Mouse (Mus musculus): Measurements from ENCODE around the gene Smoc2. TPM values are rescaled to one million over a fixed set of nuclear protein-coding genes. Genes with fewer than 3 reads are reported as not detected.

The Smoc2 gene
- total RNA-seq, 2 experiments from 2014 or later = 10.1 to 12.3 TPM

DNA sequence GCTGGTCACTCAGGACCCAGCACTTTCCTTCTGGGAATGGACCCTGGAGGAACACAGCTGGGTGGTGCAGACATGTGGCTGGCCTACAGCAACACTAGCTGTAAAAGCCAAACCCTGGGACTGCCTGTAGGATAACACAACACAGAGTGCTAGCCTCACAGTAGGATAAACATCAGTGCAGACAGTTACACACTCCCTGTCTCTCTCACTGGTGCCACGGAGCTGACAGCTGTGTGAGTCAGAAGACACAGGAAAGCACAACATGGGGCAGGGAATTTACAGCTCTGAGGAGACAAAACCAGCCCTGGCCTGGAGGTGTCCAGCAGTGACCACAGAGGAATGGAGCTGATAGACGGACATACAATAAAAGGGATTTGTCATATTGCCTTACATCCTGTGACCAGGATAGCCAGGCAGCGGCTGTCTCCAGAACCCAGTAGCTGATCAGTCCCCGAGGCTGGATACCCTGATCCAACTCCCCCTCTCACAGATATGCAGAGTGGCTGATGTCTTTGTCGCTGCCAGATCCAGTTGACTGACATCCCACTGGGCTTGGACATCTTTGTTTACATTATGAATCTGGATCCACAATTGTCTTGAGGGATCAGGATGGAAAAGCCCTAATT is 60.7 kb downstream of the Smoc2 start:
- intact Hi-C loops (cut with DNase I) = no loop called here
- DNase-seq (ENCODE audit: low spot score in 2 of 2) = no peak

- DNase-seq (ENCODE audit: low spot score in 2 of 2) = no peak
- intact Hi-C loops (cut with DNase I) = no loop called here
These were observed 61.4 kb downstream of the Smoc2 start for GRCm38 (mm10) chr17:14340736-14341135.

DNA sequence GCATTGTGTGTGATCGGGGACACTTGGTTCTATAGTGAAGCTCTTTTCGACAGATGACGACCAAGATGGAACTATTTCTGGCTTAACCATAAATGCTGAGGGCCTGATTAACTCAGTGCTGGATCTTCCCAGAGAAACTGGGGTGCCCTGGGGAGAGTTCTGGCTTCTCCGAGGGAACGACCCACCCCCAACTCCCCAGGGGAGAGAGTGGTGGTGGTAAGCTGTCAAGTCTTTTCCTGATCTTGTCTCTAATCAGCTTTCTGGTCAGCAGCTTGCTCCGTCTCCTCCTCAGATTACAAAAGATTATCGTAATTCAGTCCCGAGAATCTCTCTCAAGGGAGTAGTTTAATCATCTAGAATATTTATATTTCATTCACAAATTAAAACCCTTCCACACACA is 63.2 kb downstream of the Smoc2 start:
- no peak for DNase-seq (ENCODE audit: low spot score in 2 of 2)
- intact Hi-C loops (cut with DNase I) = no loop called here

DNA sequence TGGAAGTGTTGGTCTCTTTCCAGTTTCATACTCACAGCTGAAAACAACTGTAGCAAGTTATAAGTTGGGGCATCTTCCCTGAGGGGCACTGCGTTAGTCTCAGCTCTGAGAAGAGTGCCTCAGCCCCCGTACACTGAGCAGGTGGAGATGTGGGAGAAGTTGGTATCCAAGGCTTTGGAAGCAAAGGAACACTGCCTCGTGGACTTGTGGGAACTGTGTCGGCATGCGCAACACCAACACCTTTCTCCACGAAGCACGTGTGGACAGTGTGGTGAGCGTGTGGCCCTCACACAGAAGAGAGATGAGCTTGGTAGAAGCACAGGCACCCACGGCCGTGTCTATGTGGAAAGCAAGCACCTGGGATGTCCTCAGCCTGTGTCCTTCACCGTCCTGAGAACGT is 64.1 kb downstream of the Smoc2 start:
- intact Hi-C loops (cut with DNase I) = no loop called here
- peak in 1 of 2 experiments; percentile 4 for DNase-seq (ENCODE audit: low spot score in 2 of 2)

DNA sequence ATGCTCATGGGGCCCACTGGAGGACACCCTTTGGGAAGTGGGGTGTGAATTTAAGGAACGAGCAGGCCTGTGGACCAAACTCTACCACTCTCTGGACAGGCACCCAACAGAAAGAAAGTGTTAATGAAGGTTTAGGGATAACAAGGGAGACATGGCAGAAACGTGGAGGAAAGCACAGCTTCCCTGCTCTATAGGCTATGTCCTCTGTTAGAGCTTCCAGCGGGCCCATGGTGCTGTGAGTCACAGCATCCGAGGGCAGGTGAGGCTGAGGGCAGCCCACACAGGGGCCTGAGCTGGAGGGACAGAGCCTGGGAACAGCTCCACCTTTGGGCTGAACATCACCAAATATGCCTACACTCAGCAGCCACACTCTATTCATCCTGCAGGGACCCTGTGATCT is 66.2 kb downstream of the Smoc2 start:
- DNase-seq (ENCODE audit: low spot score in 2 of 2) = no peak
- intact Hi-C loops (cut with DNase I) = no loop called here

GRCm38 (mm10) chr17:14346891-14347290 is 67.6 kb downstream of the Smoc2 start:
- intact Hi-C loops (cut with DNase I) = no loop called here
- no peak for DNase-seq (ENCODE audit: low spot score in 2 of 2)

GRCm38 (mm10) chr17:14349086-14349814 is 69.9 kb downstream of the Smoc2 start:
- no peak for DNase-seq (ENCODE audit: low spot score in 2 of 2)
- intact Hi-C loops (cut with DNase I) = no loop called here

GRCm38 (mm10) chr17:14353219-14354079 is 74.1 kb downstream of the Smoc2 start:
- intact Hi-C loops (cut with DNase I) = no loop called here
- DNase-seq (ENCODE audit: low spot score in 2 of 2) = no peak

GRCm38 (mm10) chr17:14361511-14361910 is 82.2 kb downstream of the Smoc2 start:
- intact Hi-C loops (cut with DNase I) = no loop called here
- no peak for DNase-seq (ENCODE audit: low spot score in 2 of 2)

DNA sequence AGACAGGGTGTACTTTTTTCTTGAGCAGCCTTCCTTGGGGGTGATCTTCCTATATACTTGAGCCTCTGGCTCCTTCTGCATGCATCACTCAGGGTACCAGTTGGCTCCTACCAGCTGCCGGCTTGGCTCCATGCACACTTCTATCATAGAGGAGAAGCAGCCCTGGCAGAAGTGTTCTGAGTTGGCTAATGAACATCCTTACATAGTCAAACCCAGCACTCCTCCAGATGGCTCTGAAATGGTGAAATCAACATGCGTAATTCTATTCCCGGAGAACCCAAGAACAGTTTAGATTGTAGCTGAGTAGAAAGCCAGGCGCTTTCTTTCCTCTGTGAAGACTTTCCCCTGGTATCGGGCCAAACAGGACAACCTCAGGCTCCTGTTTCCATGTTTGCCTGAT is 91.2 kb downstream of the Smoc2 start:
- intact Hi-C loops (cut with DNase I) = loop anchor here (5.0 kb wide), 1 partner anchor 203 kb away; no protein-coding TSS in a partner anchor

DNA sequence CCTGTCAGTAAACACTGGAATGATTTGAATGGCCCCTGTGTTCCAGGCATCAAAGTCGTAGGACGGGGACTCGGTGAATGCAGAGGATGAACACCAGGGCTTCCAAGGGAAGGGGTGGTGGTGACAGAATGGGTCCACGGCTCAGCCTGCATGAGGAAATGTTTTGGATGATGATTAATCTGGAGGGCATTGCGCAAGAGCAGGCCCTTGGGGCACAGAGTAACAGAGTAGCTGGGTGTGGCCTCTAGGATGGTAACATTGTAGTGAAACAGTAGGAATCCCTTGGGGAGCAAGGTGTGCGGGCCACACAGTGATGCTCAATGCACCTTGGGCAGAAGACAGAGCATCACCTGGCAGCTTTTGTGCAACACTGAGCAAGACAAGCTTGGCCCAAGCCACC is 92.3 kb downstream of the Smoc2 start:
- intact Hi-C loops (cut with DNase I) = loop anchor here (5.0 kb wide), 1 partner anchor 204 kb away; no protein-coding TSS in a partner anchor
- DNase-seq (ENCODE audit: low spot score in 2 of 2) = no peak

More for the DNA sequence above, 91.2 kb downstream of the Smoc2 start:
- peak; percentile 40 to 92 for DNase-seq (ENCODE audit: low spot score in 2 of 2)

DNA sequence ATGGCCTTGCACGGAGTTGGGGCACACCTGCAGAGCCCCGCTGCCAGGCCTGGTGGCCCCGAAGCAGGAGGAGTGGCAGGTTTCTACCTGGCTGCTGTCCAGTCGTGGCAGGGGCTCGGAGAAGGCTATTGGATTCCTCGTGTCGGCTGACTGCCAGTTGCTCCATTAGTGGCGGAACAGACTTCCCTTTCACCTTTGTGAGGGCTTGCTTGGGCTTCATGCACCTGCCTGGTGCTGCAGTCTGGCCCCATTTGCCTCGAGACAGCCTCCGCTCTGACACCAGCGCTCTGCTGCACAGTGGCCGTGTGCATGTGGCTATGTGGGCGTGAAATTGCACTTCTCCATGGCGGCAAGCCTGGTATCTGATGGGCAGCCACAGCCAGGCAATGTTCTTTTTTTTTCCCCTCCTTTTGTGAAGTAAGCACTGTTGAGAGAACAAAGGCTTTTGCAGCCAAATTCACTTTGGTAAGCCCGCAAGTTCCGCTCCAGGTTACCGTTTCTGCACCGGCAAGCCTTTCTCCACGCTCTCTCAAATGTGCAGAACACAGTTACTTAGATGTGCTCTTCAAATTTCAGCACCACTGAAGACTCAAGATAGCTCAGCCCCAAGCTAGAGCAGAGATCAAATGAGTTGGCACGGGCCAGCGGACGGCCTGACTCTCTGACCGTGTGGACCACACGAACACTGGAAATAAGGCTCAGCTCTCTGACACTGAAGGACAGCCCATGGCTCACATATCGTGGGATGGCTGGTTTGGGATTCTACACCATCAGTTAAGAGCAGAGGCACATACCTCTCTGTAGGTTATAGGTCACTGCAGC is 93.2 kb downstream of the Smoc2 start:
- DNase-seq (ENCODE audit: low spot score in 2 of 2) = peak; percentile 16 to 55
- intact Hi-C loops (cut with DNase I) = loop anchor here (5.0 kb wide), 1 partner anchor 205 kb away; no protein-coding TSS in a partner anchor

DNA sequence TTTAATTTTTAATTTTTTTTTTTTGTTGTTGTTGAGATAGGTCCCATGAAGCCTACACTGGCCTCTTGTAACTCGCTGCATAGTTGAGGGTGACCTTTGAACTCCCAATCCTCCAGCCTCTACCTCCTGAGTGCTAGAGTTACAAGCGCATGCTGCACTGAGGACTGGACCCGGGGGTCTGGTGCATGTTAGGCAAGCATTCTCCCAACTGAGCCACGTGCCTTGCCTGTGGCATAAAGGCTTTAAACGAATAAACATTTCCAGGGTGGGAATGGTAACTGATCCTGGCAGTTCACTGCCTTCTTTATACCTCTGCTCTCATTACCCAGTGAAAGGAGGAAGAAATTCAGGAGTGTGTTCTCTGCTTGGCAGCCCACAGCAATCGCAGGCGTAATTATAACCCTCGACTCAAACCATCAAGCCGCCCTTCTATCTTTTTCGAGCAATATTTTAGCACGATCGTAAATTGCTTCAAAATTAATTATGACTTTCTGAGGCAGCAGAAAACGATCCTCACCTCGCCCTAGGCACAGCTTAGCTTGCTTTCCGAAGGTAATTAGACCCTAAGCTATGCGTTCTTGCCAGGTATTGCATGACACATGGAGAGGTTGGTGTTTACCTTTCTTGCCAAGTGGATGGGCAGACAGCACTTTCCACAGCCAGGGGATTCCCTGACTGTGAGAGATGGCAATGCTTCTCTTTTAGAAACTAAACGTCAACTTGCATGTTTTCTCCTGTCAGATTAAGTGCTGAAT is 99.6 kb downstream of the Smoc2 start:
- no peak for DNase-seq (ENCODE audit: low spot score in 2 of 2)
- intact Hi-C loops (cut with DNase I) = no loop called here

DNA sequence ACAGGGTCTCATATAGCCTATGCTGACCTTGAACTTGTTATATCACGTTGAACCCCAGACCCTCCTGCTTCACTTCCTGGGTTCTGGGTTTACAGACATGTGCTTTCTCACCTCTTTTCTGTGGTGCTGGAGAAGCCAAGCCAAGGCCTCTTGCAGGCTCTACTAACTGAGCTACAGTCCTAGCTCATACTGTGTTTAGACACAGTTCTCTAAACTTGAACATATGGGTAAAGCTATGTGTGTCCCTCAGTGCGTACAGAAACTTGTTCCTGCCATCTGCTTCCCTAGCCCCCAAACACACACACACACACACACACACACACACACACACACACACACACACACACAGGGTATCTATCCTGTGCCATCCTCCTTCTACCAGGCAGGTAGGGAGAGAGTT is 100.2 kb downstream of the Smoc2 start:
- no peak for DNase-seq (ENCODE audit: low spot score in 2 of 2)
- intact Hi-C loops (cut with DNase I) = no loop called here

GRCm38 (mm10) chr17:14379966-14380365 is 100.7 kb downstream of the Smoc2 start:
- intact Hi-C loops (cut with DNase I) = no loop called here
- no peak for DNase-seq (ENCODE audit: low spot score in 2 of 2)

GRCm38 (mm10) chr17:14380526-14380925 is 101.2 kb downstream of the Smoc2 start:
- intact Hi-C loops (cut with DNase I) = no loop called here
- DNase-seq (ENCODE audit: low spot score in 2 of 2) = no peak

GRCm38 (mm10) chr17:14381482-14381881 is 102.2 kb downstream of the Smoc2 start:
- intact Hi-C loops (cut with DNase I) = no loop called here
- no peak for DNase-seq (ENCODE audit: low spot score in 2 of 2)

GRCm38 (mm10) chr17:14383981-14384380 is 104.7 kb downstream of the Smoc2 start:
- no peak for DNase-seq (ENCODE audit: low spot score in 2 of 2)
- intact Hi-C loops (cut with DNase I) = no loop called here

DNA sequence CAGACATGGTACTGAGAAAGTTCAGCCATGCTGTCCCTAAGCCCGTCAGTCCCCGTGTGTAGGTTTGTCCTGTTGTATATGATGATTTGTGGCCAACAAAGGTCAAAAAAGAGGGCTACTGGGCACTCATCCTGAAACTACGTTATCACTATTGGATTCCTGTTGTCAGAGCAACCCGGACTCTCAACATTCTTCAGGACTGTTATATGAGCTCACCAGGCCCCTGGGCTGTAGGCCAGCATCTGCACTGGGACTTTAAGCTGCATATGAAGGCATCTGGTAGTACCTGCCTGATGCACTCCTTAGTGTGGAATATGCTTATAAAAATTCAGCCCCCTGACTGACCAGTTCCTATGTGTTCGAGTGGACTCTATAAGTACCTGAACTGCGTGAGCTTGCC is 105.7 kb downstream of the Smoc2 start:
- DNase-seq (ENCODE audit: low spot score in 2 of 2) = no peak
- intact Hi-C loops (cut with DNase I) = no loop called here
